Mouse (Mus musculus) heart, postnatal 0 days (tissue): ENCODE data around the gene Hectd1.

Experiments used
- CTCF ChIP-seq: IDR thresholded peaks from 2 replicates; pipeline ENCODE4 v1.5.1; 2016; ENCODE audit warnings: antibody characterized with exemption, control low read depth, low read depth
- EP300 ChIP-seq: IDR thresholded peaks from 2 replicates; pipeline ENCODE4 v1.6.1; 2016; ENCODE audit warnings: antibody characterized with exemption, low read depth

GRCm38 (mm10) chr12:51735840-51736271 lies 93.5 kb downstream of the Hectd1 start:
- TF ChIP-seq CTCF: no peak
- TF ChIP-seq EP300: no peak
